Mouse (Mus musculus): ENCODE measurements at regions not wholly inside any gene's neighbourhood (a gene's known extent, or its start where the extent isn't known, plus 50 kb on each side); places are given as distances from the start of the nearest gene placed in this dataset.

DNA sequence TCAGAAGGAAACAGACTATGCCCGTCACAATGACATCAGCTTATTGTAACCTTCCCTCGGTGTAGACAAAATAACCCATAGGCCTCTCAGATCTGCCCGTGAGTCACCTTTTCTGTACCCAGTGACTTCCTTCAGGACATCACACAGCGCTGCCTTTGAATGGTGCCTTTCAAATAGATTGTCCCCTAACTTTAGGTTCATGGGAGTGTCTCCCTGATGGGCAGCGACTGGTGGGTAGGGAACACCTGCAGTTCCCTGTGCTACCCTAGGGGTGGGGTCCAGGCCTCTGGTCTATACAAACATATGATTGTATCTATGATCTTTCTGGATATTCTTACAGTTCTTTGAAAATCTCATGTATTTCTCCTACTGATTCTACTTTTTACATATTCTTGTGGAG lies 232.4 kb downstream of the Gm5447 start:
- intact Hi-C loops (cut with DNase I), result loop anchor here (10.0 kb wide), 1 partner anchor 408 kb away; no protein-coding TSS in a partner anchor
- DNase-seq, result no peak

- peak; percentile 52 to 54 for DNase-seq
- intact Hi-C loops (cut with DNase I), result loop anchor here (10.0 kb wide), 1 partner anchor 407 kb away; no protein-coding TSS in a partner anchor
Observed at GRCm38 (mm10) chr13:31207709-31208108, 233.7 kb downstream of the Gm5447 start.

- DNase-seq, result no peak
- intact Hi-C loops (cut with DNase I), result no loop called here
Observed at GRCm38 (mm10) chr13:31223016-31223415, 249.0 kb downstream of the Gm5447 start.

- no peak for DNase-seq
- intact Hi-C loops (cut with DNase I), result no loop called here
Observed at GRCm38 (mm10) chr13:31240546-31240945, 266.5 kb downstream of the Gm5447 start.

DNA sequence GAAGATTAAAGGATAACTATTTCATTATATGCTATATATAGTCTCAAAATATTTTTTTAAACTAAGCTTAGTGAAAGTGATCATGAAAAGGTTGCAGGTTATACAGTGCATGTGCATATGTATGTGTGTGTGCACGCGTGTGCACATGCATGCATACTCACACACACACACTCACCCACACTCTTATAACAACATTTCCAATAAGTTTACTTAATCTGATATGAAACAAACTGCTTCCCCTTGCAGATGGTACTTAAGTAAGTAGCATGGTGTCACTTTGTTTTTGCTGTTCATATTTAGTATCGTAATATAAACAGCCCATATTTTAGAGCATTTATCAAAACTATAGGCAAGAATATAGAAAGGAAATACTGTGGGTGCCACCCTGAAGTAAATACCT lies 275.0 kb downstream of the Gm5447 start:
- DNase-seq, result no peak
- intact Hi-C loops (cut with DNase I), result no loop called here

GRCm38 (mm10) chr13:31249525-31249924 lies 275.5 kb downstream of the Gm5447 start:
- intact Hi-C loops (cut with DNase I), result no loop called here

DNA sequence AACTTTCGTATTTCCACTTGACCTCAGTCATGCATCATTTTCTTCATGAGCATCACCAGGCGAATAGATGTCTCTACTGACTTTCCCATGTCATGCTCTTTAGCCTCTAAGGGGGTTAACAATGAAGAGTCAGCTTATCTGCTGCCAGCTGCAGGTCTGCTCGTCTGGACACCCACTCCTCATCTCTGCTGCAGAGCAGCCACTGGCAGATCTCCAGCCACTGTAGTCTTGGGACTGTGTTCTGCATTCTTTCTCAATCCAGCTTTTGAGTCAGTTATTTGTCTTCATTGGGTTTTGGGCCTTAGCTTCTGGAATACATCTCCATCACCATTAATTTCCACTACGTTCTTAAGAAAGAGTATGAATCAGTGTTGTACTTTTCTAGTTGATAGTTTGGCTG lies 280.0 kb downstream of the Gm5447 start:
- DNase-seq, result no peak
- intact Hi-C loops (cut with DNase I), result no loop called here

More at GRCm38 (mm10) chr13:31249525-31249924, 275.5 kb downstream of the Gm5447 start:
- DNase-seq, result no peak

DNA sequence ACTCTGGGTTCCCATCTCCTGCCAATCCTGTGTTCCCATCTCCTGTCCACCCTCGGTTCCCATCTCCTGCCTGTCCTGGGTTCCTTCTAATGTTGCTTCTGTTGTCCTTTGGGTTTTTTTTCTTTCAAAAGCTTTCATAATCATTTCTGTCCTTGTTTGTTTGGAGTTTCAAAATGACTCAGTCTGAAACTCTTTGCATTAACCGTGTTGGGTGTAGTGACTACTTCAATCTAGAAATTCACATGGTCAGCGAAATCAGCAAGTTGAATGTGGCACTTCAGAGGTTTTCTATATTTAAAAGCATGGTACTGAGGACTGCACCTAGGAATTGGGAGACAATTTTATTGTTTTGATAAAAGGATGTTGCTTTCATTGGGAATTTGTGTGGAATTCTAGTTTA lies 280.7 kb downstream of the Gm5447 start:
- intact Hi-C loops (cut with DNase I), result no loop called here
- DNase-seq, result no peak

DNA sequence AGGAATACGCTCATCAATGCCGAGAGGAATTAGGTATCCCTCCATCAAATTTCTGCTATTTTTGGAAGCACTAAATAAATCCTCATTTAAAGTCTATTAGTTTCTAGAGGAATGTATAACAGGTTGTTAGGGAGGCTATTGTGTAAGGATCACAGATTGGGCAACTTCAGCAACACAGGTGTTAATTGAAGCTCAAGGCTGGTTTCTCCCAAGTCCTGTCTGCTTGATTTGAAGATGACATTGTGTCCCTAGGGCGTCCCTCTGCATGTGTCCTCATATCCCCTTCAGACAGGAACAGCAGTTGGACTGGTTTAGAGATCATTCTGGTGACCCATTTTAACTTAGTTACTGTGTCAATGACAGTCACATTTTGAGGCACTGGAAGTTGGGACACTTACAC lies 281.5 kb downstream of the Gm5447 start:
- no peak for DNase-seq
- intact Hi-C loops (cut with DNase I), result no loop called here

GRCm38 (mm10) chr13:31267865-31268264 lies 288.1 kb upstream of the Foxq1 start:
- no peak for DNase-seq
- intact Hi-C loops (cut with DNase I), result no loop called here

DNA sequence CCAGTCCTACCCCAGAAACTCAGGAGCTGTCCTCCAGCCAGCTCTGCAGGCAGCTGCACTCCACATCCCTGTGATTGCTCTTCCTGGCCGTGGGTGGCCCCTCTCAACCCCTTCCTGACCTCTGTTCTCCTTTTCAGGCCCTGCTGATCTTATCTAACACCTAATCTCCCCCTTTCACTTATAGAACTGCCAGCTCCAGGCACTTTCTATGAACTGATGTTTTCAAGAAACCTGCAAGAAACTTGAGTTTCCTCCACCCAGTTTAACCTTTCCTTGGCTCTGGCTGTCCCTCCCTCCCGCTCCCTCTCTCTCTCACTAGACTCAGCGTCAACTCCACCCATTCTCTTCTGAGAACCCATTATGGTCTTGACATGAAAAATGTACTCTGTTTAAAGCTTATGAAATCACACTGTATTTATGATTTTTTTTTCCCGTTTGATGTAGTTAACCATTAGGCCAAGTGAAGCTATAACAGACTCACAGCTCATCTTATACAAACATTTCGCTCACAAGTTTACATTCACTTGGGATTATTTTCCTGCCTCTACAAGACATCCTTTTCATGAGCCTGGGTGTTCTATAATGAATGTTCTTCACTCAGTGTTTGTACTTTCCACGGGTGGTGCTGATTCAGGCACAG lies 279.8 kb upstream of the Foxq1 start:
- no peak for DNase-seq
- intact Hi-C loops (cut with DNase I), result no loop called here

- no peak for DNase-seq
- intact Hi-C loops (cut with DNase I), result no loop called here
Observed at GRCm38 (mm10) chr13:31290630-31291029, 265.3 kb upstream of the Foxq1 start.

GRCm38 (mm10) chr13:31292584-31293387 lies 263.1 kb upstream of the Foxq1 start:
- intact Hi-C loops (cut with DNase I), result no loop called here

GRCm38 (mm10) chr13:31294011-31294410 lies 261.9 kb upstream of the Foxq1 start:
- no peak for DNase-seq
- intact Hi-C loops (cut with DNase I), result no loop called here

More at GRCm38 (mm10) chr13:31292584-31293387, 263.1 kb upstream of the Foxq1 start:
- no peak for DNase-seq

- intact Hi-C loops (cut with DNase I), result no loop called here
- DNase-seq, result no peak
Observed at GRCm38 (mm10) chr13:31303194-31303593, 252.7 kb upstream of the Foxq1 start.

GRCm38 (mm10) chr13:31304286-31304865 lies 251.6 kb upstream of the Foxq1 start:
- intact Hi-C loops (cut with DNase I), result no loop called here
- DNase-seq, result no peak

DNA sequence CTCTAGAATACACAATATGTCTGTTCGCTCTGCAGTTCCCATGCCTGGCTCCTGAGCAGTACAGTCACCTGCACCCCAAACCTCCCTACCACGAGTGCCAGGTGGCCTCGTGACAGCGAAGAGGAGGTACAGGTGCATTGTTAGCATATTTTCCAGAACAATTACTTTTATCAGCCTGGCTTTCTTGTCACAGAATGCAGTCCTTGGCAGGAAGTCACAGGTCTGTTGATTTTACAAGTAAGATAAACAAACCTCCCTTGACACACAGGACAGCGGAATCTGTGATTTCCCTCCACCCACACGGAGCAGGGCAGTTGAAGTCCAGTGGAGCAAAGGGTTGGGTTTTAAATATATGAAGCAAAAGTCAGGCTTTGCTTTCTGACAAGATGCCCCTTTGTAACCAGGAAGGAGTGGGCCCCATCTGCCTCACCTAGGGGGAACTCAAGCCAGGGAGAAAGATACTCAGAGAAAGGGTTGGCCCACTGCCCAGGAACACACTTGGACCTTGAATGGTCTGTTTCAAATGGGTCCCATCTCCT lies 246.8 kb upstream of the Foxq1 start:
- no peak for DNase-seq
- intact Hi-C loops (cut with DNase I), result no loop called here

GRCm38 (mm10) chr13:31312772-31313171 lies 243.2 kb upstream of the Foxq1 start:
- intact Hi-C loops (cut with DNase I), result no loop called here
- no peak for DNase-seq

DNA sequence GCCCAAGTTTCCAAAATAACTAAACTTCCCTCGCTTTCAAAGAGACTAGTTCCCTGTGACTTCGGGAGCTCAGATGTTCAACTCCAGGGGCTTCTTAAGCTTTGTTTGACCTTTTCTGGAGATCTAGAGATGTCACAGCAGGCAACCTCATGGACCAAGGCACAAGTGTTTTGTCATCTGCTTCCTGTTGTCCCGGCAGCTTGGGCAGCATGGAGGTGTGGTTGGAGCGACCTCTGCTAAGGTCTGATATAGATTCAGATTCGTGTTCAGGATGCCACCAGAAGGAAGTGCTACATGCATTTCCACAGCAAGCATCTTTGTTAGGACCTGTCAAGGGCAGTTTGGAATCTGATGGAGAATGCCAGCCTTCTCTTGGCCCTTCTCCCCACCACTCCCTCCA lies 242.1 kb upstream of the Foxq1 start:
- DNase-seq, result no peak
- intact Hi-C loops (cut with DNase I), result no loop called here

- intact Hi-C loops (cut with DNase I), result no loop called here
Observed at GRCm38 (mm10) chr13:31317066-31317465, 238.9 kb upstream of the Foxq1 start.

DNA sequence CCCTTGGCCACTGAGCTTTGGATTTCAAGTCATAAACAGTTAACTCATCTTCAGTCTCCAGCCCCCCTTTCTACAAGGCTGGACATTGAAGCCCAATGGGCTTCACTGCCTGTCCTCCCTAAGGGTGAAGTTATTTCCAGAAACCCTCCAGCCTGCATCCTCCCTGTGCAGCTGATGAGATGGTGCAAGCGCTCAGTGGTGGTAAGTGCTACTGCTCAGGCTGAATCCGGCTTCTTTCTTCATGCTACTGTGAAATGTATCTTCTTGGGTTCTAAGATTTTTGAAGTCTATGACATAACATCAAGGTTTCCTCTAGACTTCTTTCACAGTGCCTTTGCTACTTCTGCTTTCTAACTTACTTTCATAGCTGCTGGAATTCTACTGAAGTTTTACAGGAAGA lies 237.9 kb upstream of the Foxq1 start:
- intact Hi-C loops (cut with DNase I), result no loop called here
- no peak for DNase-seq

More at GRCm38 (mm10) chr13:31317066-31317465, 238.9 kb upstream of the Foxq1 start:
- no peak for DNase-seq

Data from heart, postnatal 14 days (tissue).